Mouse (Mus musculus) spleen, adult 2 months (tissue): ENCODE data around the gene Fam173a. TPM values are rescaled to one million over a fixed set of nuclear protein-coding genes. Genes with fewer than 3 reads are reported as not detected.
"Not testable (repeated sequence)": the region's sequence is repeated elsewhere in the genome, so short reads cannot be mapped to it uniquely, and the experiment has no call there.

Experiments used
- DNase-seq, 2 experiments: peaks; one replicate each; pipeline versions ENCODE4 v3.0.0 to v3.0.0-alpha.2; 2012 to 2021; ENCODE audit warnings: low spot score in 2 of 2, low read depth in 1 of 2
- H3K27ac ChIP-seq: fragments of 200-500 bp; 2 replicates; pipeline ENCODE4 v1.5.1; 2012; ENCODE audit warnings: low read length, inconsistent platforms; ENCODE audit not compliant: insufficient read depth
- H3K27me3 ChIP-seq: fragments of 200-500 bp; 2 replicates; pipeline ENCODE4 v1.6.1; 2012; ENCODE audit warnings: mild to moderate bottlenecking, moderate library complexity, low read length, inconsistent platforms; ENCODE audit not compliant: control insufficient read depth, insufficient read depth
- H3K36me3 ChIP-seq: fragments of 200-500 bp; 2 replicates; pipeline ENCODE4 v1.6.1; 2012; ENCODE audit warnings: mild to moderate bottlenecking, low read length, inconsistent platforms; ENCODE audit not compliant: control insufficient read depth, insufficient read depth
- H3K4me1 ChIP-seq: fragments of 200-500 bp; 2 replicates; pipeline ENCODE4 v1.6.1; 2011; ENCODE audit warnings: inconsistent platforms; ENCODE audit not compliant: control insufficient read depth, insufficient read depth, insufficient read length
- H3K4me3 ChIP-seq: fragments of 200-500 bp; 2 replicates; pipeline ENCODE4 v1.5.1; 2011; ENCODE audit warnings: mild to moderate bottlenecking, inconsistent platforms; ENCODE audit not compliant: insufficient read depth, insufficient read length; ENCODE audit errors: extremely low read depth
- CTCF ChIP-seq: fragments of 200-500 bp; IDR thresholded peaks from 2 replicates; pipeline ENCODE4 v1.5.1; 2011; ENCODE audit warnings: mild to moderate bottlenecking, inconsistent platforms; ENCODE audit not compliant: insufficient read depth, insufficient read length, insufficient replicate concordance; ENCODE audit errors: extremely low read depth
- POLR2A ChIP-seq: fragments of 200-500 bp; IDR thresholded peaks from 2 replicates; pipeline ENCODE4 v1.6.1; 2011; ENCODE audit warnings: low read depth, low read length, inconsistent platforms
- WGBS: fragments of 180-500 bp; shearing (Covaris S2); methylation state at CpG from one replicate; pipeline ENCODE4 v1.1.7; 2018; 5-methylcytosine and 5-hydroxymethylcytosine counted together
- polyA plus RNA-seq: library from polyadenylated mRNA; depleted of rRNA; stranded (reverse); fragments of >200 nt; gene quantifications from 2 replicates; pipeline ENCODE4 v1.2.3, GENCODE M21; 2012; rRNA removed

Fam173a gene
- polyA plus RNA-seq, 1 experiment, result 96.7 TPM

DNA sequence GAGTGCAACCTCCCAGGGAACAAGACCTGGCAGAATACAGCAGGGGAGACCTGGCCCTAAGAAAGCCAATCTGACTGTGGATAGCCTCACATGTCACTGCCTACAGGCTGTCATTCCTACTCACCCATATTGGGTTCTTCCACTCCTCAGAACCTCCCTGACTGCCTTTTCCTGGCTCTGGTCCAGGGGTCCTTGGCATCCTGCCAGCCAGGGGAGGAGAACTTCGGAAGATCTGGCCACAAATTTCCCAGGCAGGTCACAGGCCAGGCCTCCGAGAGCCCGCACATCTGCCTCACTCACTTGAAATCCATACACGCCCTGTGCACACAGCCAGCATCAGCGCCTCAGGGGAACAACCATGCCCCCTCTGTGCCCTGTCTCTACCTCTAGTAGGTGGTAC is 41.3 kb downstream of the Fam173a start:
- Histone ChIP-seq H3K27ac (no peak overlapping the region), H3K4me1 (no peaks in the 10 kb centered on the region), H3K27me3 (no peaks in the 10 kb centered on the region), H3K4me3 (no peak overlapping the region), H3K36me3 (no peaks in the 10 kb centered on the region)
- no peak for DNase-seq
- WGBS, result 48% methylated on average over 5 of the region's 5 CpGs
- TF ChIP-seq CTCF, result no peak
- no peak for TF ChIP-seq POLR2A

DNA sequence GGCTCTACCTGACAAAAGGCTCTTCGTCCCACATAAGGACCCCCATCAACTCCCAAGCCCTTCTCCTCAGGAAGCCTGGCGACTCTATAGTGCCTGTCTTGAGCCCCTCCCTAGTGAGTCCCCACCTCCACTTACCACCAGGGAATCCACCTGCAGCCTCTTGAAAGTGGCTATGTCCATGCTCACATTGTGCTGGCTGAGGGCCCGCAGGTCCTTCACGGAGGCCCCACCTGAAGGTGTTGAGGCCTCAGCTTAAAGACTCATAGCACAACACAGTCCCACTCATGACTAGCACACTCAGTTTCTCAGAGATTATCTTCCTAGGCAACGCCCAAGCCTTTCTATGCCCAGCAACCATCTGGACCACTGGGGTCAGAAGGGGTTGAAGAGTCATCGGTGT is 43.4 kb downstream of the Fam173a start:
- H3K36me3 ChIP-seq, result no peaks in the 10 kb centered on the region
- WGBS, result 77% methylated on average over 6 of the region's 6 CpGs
- DNase-seq, result no peak
- no peak overlapping the region for H3K4me3 ChIP-seq
- no peaks in the 10 kb centered on the region for H3K4me1 ChIP-seq
- no peaks in the 10 kb centered on the region for H3K27me3 ChIP-seq
- no peak for TF ChIP-seq POLR2A
- TF ChIP-seq CTCF, result no peak
- H3K27ac ChIP-seq, result no peak overlapping the region

DNA sequence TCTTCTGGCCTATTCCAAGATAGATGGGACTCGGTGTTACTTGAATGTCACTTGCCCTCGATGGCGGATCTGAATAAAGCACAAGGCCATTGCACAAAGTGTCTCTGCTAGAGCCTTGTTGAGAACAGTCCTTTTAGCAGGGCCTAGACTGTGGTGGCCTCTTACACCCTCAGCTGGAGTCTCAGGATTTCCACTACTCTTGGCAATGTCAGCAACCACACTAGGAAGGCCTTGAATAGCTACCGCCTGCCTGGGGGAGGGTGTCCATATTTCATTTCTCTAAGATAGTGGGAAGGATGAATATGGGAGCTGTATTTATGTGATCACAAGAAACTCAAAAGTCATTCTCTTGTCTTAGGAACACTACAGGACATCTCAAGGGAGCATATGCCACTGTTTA is 44.5 kb downstream of the Fam173a start:
- 90% methylated on average over 4 of the region's 4 CpGs for WGBS
- no peak for DNase-seq
- no peak overlapping the region for H3K4me3 ChIP-seq
- no peak for TF ChIP-seq POLR2A
- TF ChIP-seq CTCF, result no peak
- no peaks in the 10 kb centered on the region for H3K36me3 ChIP-seq
- H3K4me1 ChIP-seq, result no peaks in the 10 kb centered on the region
- no peak overlapping the region for H3K27ac ChIP-seq
- no peaks in the 10 kb centered on the region for H3K27me3 ChIP-seq

DNA sequence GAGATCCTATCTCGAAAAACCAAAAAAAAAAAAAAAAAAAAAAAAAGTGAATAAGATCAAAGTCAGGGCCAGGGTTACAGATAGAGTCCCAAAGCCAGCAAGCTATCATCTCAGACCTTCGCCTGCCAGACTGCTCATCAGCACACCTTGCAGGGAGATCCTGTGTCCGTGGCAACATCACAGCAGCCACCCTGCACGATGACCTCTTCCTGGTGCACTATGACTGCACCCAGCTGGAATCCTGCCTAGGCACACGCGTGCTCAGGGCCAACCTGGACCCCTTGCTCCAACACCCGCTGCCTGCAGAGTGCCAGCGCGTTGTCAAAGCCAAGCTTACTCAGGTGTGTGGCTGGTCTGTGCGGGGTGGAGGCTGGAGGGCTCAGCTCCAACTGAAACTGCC is 48.4 kb downstream of the Fam173a start:
- no peaks in the 10 kb centered on the region for H3K4me1 ChIP-seq
- 74% methylated on average over 10 of the region's 10 CpGs for WGBS
- no peak for DNase-seq
- no peaks in the 10 kb centered on the region for H3K27me3 ChIP-seq
- TF ChIP-seq POLR2A (no peak), CTCF (no peak)
- no peak overlapping the region for H3K4me3 ChIP-seq
- no peak overlapping the region for H3K27ac ChIP-seq
- H3K36me3 ChIP-seq, result no peaks in the 10 kb centered on the region

DNA sequence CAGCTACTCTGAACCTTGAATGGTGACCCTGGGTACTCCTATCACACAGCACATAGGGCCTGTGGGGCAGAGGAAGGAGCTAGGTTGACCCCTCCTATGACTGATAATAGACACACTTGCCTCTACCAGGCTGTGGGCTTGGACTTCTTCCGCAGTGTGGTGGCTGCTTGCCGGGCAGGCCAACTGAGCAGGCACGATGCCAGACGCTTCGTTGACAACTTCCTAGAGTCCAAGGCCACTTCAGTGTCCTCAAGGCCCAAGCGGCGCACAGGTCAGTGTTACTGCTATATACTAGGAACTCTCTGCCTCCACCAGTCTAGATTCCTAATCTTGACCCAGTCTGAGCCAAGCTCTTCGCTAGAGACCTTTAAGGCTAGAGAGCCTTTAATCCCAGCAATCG is 48.9 kb downstream of the Fam173a start:
- Histone ChIP-seq H3K27ac (no peak overlapping the region), H3K36me3 (no peaks in the 10 kb centered on the region), H3K4me1 (no peaks in the 10 kb centered on the region), H3K4me3 (no peak overlapping the region), H3K27me3 (no peaks in the 10 kb centered on the region)
- DNase-seq, result no peak
- no peak for TF ChIP-seq POLR2A
- no peak for TF ChIP-seq CTCF
- WGBS, result 87% methylated on average over 9 of the region's 9 CpGs

DNA sequence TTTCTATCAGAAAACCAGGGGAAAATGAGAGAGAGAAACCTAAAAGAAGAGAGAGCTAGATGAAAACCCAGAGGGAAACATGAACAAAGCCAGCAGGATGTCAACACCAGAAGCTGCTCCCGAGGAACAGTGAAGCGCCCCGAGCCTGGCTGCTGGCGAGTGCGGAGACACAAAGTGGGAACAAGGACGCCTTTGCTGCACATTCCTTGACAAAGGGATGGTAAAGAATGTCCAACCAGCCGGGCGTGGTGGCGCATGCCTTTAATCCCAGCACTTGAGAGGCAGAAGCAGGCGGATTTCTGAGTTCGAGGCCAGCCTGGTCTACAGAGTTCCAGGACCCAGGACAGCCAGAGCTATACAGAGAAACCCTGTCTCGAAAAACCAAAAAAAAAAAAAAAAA is 51.2 kb downstream of the Fam173a start:
- not testable (repeated sequence) for H3K36me3 ChIP-seq, H3K4me1 ChIP-seq, DNase-seq, H3K27me3 ChIP-seq, H3K4me3 ChIP-seq, H3K27ac ChIP-seq
- 78% methylated on average over 12 of the region's 12 CpGs for whole genome bisulfite sequencing

Other genes starting within 250 kb of the Fam173a start
- gene Sox8, start 222.2 kb downstream of the Fam173a start, polyA plus RNA-seq, result 0.65 and 0.83 TPM in 2 replicates
- 13.1 and 15.6 TPM in 2 replicates for gene Lmf1, start 213.8 kb downstream of the Fam173a start, polyA plus RNA-seq
- 0.16 TPM in 1 of 2 replicates, not detected in the other for gene Gng13, start 75.7 kb downstream of the Fam173a start, polyA plus RNA-seq
- gene Chtf18, start 65.5 kb downstream of the Fam173a start, polyA plus RNA-seq, result 10.6 and 13.0 TPM in 2 replicates
- gene Rpusd1, start 65.2 kb downstream of the Fam173a start, polyA plus RNA-seq, result 25.9 and 37.9 TPM in 2 replicates
- 0.09 and 0.13 TPM in 2 replicates for gene Mslnl, start 56.9 kb downstream of the Fam173a start, polyA plus RNA-seq
- gene Msln, start 38.5 kb downstream of the Fam173a start, polyA plus RNA-seq, result 3.1 and 6.8 TPM in 2 replicates
- 18.6 and 20.7 TPM in 2 replicates for gene Narfl, start 19.1 kb downstream of the Fam173a start, polyA plus RNA-seq
- 37.9 and 49.4 TPM in 2 replicates for gene Haghl, start 7.2 kb downstream of the Fam173a start, polyA plus RNA-seq
- gene Ccdc78, start 6.3 kb downstream of the Fam173a start, polyA plus RNA-seq, result 0.08 TPM in 1 of 2 replicates, not detected in the other
- 1.1 TPM in 1 of 2 replicates, not detected in the other for gene AC134908.4, start 2.8 kb upstream of the Fam173a start, polyA plus RNA-seq
- 37.6 and 61.5 TPM in 2 replicates for gene Metrn, start 4.2 kb upstream of the Fam173a start, polyA plus RNA-seq
- 1.2 and 1.4 TPM in 2 replicates for gene Fbxl16, start 16.2 kb upstream of the Fam173a start, polyA plus RNA-seq
- gene Wdr24, start 30.7 kb upstream of the Fam173a start, polyA plus RNA-seq, result 33.6 and 38.6 TPM in 2 replicates
- 30.9 and 31.3 TPM in 2 replicates for gene Jmjd8, start 36.0 kb upstream of the Fam173a start, polyA plus RNA-seq
- gene Stub1, start 40.5 kb upstream of the Fam173a start, polyA plus RNA-seq, result 85.4 and 104 TPM in 2 replicates
- gene Rhbdl1, start 44.4 kb upstream of the Fam173a start, polyA plus RNA-seq, result 5.5 and 7.3 TPM in 2 replicates
- 29.5 and 34.1 TPM in 2 replicates for gene Gm20683, start 48.9 kb upstream of the Fam173a start, polyA plus RNA-seq
- gene Rhot2, start 52.0 kb upstream of the Fam173a start, polyA plus RNA-seq, result 62.1 and 77.0 TPM in 2 replicates
- gene Wdr90, start 68.6 kb upstream of the Fam173a start, polyA plus RNA-seq, result 34.5 and 45.0 TPM in 2 replicates
- gene Mcrip2, start 75.9 kb upstream of the Fam173a start, polyA plus RNA-seq, result 17.3 and 21.7 TPM in 2 replicates
- gene Mettl26, start 82.2 kb upstream of the Fam173a start, polyA plus RNA-seq, result 53.6 and 81.2 TPM in 2 replicates
- 0.74 and 0.99 TPM in 2 replicates for gene Wfikkn1, start 88.0 kb upstream of the Fam173a start, polyA plus RNA-seq
- gene Rab40c, start 126.8 kb upstream of the Fam173a start, polyA plus RNA-seq, result 26.8 and 31.6 TPM in 2 replicates
- gene Pigq, start 152.0 kb upstream of the Fam173a start, polyA plus RNA-seq, result 203 and 239 TPM in 2 replicates
- 4.3 and 4.7 TPM in 2 replicates for gene Nhlrc4, start 152.1 kb upstream of the Fam173a start, polyA plus RNA-seq
- not detected in 2 replicates for gene A930017K11Rik, start 159.7 kb upstream of the Fam173a start, polyA plus RNA-seq
- gene Capn15, start 192.9 kb upstream of the Fam173a start, polyA plus RNA-seq, result 35.0 and 45.9 TPM in 2 replicates